Mouse (Mus musculus): ENCODE data around the gene Rdh19.

GRCm38 (mm10) chr10:127907386-127907951 lies 57.7 kb downstream of the Rdh19 start:
- TF ChIP-seq CTCF (IDR thresholded peaks at IDR 0.05; ENCODE audit: low read depth): no peak
- TF ChIP-seq EP300 (IDR thresholded peaks at IDR 0.05; ENCODE audit: low read depth): no peak

Measured in liver, postnatal 0 days (tissue).